Mouse (Mus musculus) CH12.LX (cell line): ENCODE measurements around the gene Procr. TPM values are rescaled to one million over a fixed set of nuclear protein-coding genes. Genes with fewer than 3 reads are reported as not detected.

Experiments
- DNase-seq: peaks from one replicate; pipeline ENCODE4 v3.0.0-alpha.2; 2013; ENCODE audit errors: extremely low read depth
- H3K27ac ChIP-seq: 2 replicates; pipeline ENCODE4 v1.5.1; 2012; ENCODE audit warnings: low read depth, mild to moderate bottlenecking, control low read depth, moderate library complexity; ENCODE audit not compliant: insufficient read depth
- H3K27me3 ChIP-seq: replicated peaks from 2 replicates; pipeline ENCODE3; 2012; ENCODE audit warnings: inconsistent platforms
- H3K36me3 ChIP-seq, 2 experiments: replicated peaks in 1 of 2; 2 replicates each; pipeline versions ENCODE3 to v1.6.1; 2012; ENCODE audit warnings: inconsistent platforms in 1 of 2, low read length in 1 of 2, mild to moderate bottlenecking in 1 of 2, mixed read lengths in 1 of 2, moderate library complexity in 1 of 2; ENCODE audit not compliant: control insufficient read depth in 1 of 2, insufficient read depth in 1 of 2
- H3K4me1 ChIP-seq, 2 experiments: 2 replicates each; pipeline ENCODE4 v1.6.1; 2012; ENCODE audit warnings: inconsistent platforms in 1 of 2, moderate library complexity in 1 of 2; ENCODE audit not compliant: insufficient read depth in 2 of 2, control insufficient read depth in 1 of 2
- H3K4me2 ChIP-seq: 2 replicates; pipeline ENCODE4 v1.6.1; 2012; ENCODE audit warnings: low read depth, mild to moderate bottlenecking, control low read depth; ENCODE audit not compliant: poor library complexity, insufficient read depth, severe bottlenecking
- H3K4me3 ChIP-seq, 3 experiments: fragments of 150-350 bp in 1 of 3; sonication (generic) in 1 of 3; replicated peaks in 1 of 3; 2 replicates each; pipeline versions ENCODE3 to v1.5.1; 2011 to 2012; ENCODE audit warnings: low read depth in 2 of 3, low read length in 2 of 3, mild to moderate bottlenecking in 2 of 3, moderate library complexity in 2 of 3, control low read depth in 1 of 3, improper control_type of control experiment in 1 of 3, inconsistent platforms in 1 of 3, mixed read lengths in 1 of 3; ENCODE audit not compliant: poor library complexity in 1 of 3
- H3K79me2 ChIP-seq: replicated peaks from 2 replicates; pipeline ENCODE4 v1.6.1; 2012; ENCODE audit warnings: mild to moderate bottlenecking, moderate library complexity; ENCODE audit not compliant: control insufficient read depth, poor library complexity, insufficient read depth, severe bottlenecking; ENCODE audit errors: extremely low read depth
- H3K9ac ChIP-seq: 2 replicates; pipeline ENCODE4 v1.6.1; 2012; ENCODE audit warnings: low read depth, mild to moderate bottlenecking, control low read depth, moderate library complexity; ENCODE audit not compliant: insufficient read depth
- H3K9me3 ChIP-seq: replicated peaks from 2 replicates; pipeline ENCODE3; 2012; ENCODE audit warnings: low read length, inconsistent platforms, mixed read lengths
- BHLHE40 ChIP-seq: IDR thresholded peaks from 2 replicates; pipeline ENCODE4 v1.6.1; 2011; ENCODE audit warnings: mild to moderate bottlenecking, low read depth, low read length, improper control_type of control experiment
- CHD2 ChIP-seq: IDR thresholded peaks from 2 replicates; pipeline ENCODE4 v1.6.1; 2011; ENCODE audit warnings: low read length, improper control_type of control experiment
- CTCF ChIP-seq, 2 experiments: IDR thresholded peaks in 1 of 2; conservative IDR thresholded peaks in 1 of 2; 2 replicates each; pipeline ENCODE4 v1.5.1; 2011 to 2012; ENCODE audit warnings: low read depth in 2 of 2, low read length in 2 of 2, improper control_type of control experiment in 1 of 2, inconsistent platforms in 1 of 2, mild to moderate bottlenecking in 1 of 2, moderate library complexity in 1 of 2
- ELF1 ChIP-seq: IDR thresholded peaks from 2 replicates; pipeline ENCODE4 v1.6.1; 2014; ENCODE audit warnings: low read depth, mild to moderate bottlenecking, inconsistent platforms, low read length, improper control_type of control experiment
- EP300 ChIP-seq: IDR thresholded peaks from 2 replicates; pipeline ENCODE4 v1.6.1; 2011; ENCODE audit warnings: low read length, improper control_type of control experiment
- GABPA ChIP-seq: IDR thresholded peaks from 2 replicates; pipeline ENCODE4 v1.6.1; 2012; ENCODE audit warnings: low read depth, low read length, improper control_type of control experiment, inconsistent platforms; ENCODE audit not compliant: insufficient replicate concordance
- IRF4 ChIP-seq: IDR thresholded peaks from 2 replicates; pipeline ENCODE4 v1.6.1; 2014; ENCODE audit warnings: low read depth, mild to moderate bottlenecking, inconsistent platforms, low read length, improper control_type of control experiment
- JUN ChIP-seq: IDR thresholded peaks from 2 replicates; pipeline ENCODE4 v1.6.1; 2011; ENCODE audit warnings: low read depth, mild to moderate bottlenecking, low read length, improper control_type of control experiment, moderate library complexity; ENCODE audit not compliant: insufficient read depth
- MYC ChIP-seq: IDR thresholded peaks from 2 replicates; pipeline ENCODE4 v1.6.1; 2011; ENCODE audit warnings: low read depth, mild to moderate bottlenecking, improper control_type of control experiment, low read length
- NELFE ChIP-seq: IDR thresholded peaks from 2 replicates; pipeline ENCODE4 v1.6.1; 2011; ENCODE audit warnings: low read depth, low read length, improper control_type of control experiment
- RAD21 ChIP-seq: IDR thresholded peaks from 2 replicates; pipeline ENCODE4 v1.6.1; 2011; ENCODE audit warnings: low read depth, mild to moderate bottlenecking, low read length, improper control_type of control experiment, moderate library complexity
- RCOR1 ChIP-seq: conservative IDR thresholded peaks from 2 replicates; pipeline ENCODE4 v1.6.1; 2012; ENCODE audit warnings: low read depth, mild to moderate bottlenecking, inconsistent platforms, low read length, improper control_type of control experiment
- SIN3A ChIP-seq: IDR thresholded peaks from 2 replicates; pipeline ENCODE4 v1.6.1; 2012; ENCODE audit warnings: low read length, improper control_type of control experiment, inconsistent platforms
- SMC3 ChIP-seq: IDR thresholded peaks from 2 replicates; pipeline ENCODE4 v1.6.1; 2011; ENCODE audit warnings: low read depth, low read length, improper control_type of control experiment
- TCF12 ChIP-seq: IDR thresholded peaks from 2 replicates; pipeline ENCODE4 v1.6.1; 2014; ENCODE audit warnings: low read depth, mild to moderate bottlenecking, inconsistent platforms, low read length, improper control_type of control experiment
- USF1 ChIP-seq: IDR thresholded peaks from 2 replicates; pipeline ENCODE4 v1.6.1; 2014; ENCODE audit warnings: low read depth, mild to moderate bottlenecking, inconsistent platforms, low read length, improper control_type of control experiment
- dilution Hi-C: fragments of 300-500 bp; cut with MboI; formaldehyde crosslinking; loops from 2 replicates; pipeline ENCODE4 v1.14.3; 2020; ENCODE audit warnings: low sequenced_read_pairs; ENCODE audit not compliant: extremely low pct_unique_long_range_greater_than_20kb, extremely low pct_ligation_motif_present
- in situ Hi-C: fragments of 300-500 bp; cut with MboI; formaldehyde crosslinking; loops from 3 replicates; pipeline ENCODE4 v1.14.3; 2019; ENCODE audit warnings: low sequenced_read_pairs, low pct_ligation_motif_present, low pct_unique_long_range_greater_than_20kb, mixed read lengths
- polyA plus RNA-seq: library from polyadenylated mRNA; unstranded; fragments of >175 nt; gene quantifications from 2 replicates; pipeline ENCODE4 v1.2.1, GENCODE M21; 2012; ENCODE audit warnings: low read depth; ENCODE audit not compliant: insufficient read length
- total RNA-seq, 2 experiments: library from RNA; depleted of rRNA; stranded (reverse); fragments of 300-350 nt in 1 of 2; fragments of >200 nt in 1 of 2; gene quantifications; 2 replicates each; pipeline ENCODE4 v1.2.3; 2012 to 2014

The Procr gene
- total and polyA plus RNA-seq, 3 experiments = 0.14 to 2.8 TPM; not detected in 1

DNA sequence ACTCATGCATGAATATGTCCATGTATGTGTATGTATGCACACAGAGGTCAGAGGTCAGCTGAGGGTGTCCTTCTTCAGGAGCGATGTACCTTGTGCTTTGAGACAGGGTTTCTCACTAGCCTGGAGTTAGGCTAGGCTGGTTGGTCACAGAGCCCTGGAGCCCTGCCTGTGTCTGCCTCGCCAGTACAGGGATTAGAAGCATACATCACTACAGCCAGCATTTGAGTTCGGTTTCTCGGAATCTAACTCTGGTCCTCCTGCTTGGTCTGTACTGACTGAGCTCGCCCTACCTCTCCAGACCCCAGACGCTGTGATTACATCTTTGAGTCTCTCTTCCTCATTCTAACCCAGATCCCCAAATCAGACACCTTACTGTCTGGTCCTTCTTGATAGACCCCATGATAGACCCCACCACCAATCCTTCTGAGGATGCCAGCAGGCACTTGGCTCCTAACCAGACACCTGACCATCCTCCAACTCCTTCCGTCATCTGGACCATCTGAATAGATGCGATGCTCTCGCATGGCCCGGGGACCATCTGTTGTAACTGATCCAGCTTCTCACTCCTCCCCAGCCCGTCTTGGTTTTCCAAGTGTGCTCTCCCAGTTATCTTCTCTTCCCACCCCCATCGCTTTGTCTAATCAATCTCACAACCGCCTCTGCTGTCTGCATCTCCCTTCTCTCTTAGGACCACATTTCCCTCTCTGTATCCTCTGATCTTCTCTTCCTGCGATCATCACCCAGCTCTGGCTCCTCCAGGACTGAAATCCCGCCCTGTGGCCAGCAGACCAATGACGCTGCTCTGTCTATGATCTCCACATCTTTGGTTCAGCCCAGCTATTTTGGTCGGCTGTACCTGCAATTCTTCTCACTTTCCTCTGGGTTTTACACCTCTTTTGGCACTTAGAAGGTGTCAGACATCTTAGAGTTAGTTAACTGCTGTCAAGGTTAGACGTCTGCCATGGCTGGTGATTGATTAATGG, 37.3 kb downstream of the Procr start:
- H3K79me2 ChIP-seq = no peaks in the 10 kb centered on the region
- H3K36me3 ChIP-seq = no peaks in the 10 kb centered on the region
- H3K4me2 ChIP-seq = no peak overlapping the region
- no peak overlapping the region for H3K4me3 ChIP-seq
- no peak for TF ChIP-seq SIN3A
- no peak for TF ChIP-seq CTCF (conservative IDR thresholded peaks at IDR 0.05 in 1 of 2, IDR thresholded peaks at IDR 0.05 in 1 of 2; ENCODE audit: low read depth in 2 of 2, low read length in 2 of 2)
- no peak for TF ChIP-seq RCOR1
- TF ChIP-seq RAD21 = no peak
- TF ChIP-seq BHLHE40 = no peak
- no peak for TF ChIP-seq USF1
- in situ Hi-C loops = no loop called here
- peaks cover 68% of the 10 kb centered on the region for H3K27me3 ChIP-seq
- no peak for DNase-seq
- no peak overlapping the region for H3K27ac ChIP-seq
- H3K9me3 ChIP-seq = no peaks in the 10 kb centered on the region
- H3K9ac ChIP-seq = no peak overlapping the region
- dilution Hi-C loops = no loop called here
- peaks cover 2 to 3% of the 10 kb centered on the region in 2 experiments; a peak in 2 of 4 replicates for H3K4me1 ChIP-seq

DNA sequence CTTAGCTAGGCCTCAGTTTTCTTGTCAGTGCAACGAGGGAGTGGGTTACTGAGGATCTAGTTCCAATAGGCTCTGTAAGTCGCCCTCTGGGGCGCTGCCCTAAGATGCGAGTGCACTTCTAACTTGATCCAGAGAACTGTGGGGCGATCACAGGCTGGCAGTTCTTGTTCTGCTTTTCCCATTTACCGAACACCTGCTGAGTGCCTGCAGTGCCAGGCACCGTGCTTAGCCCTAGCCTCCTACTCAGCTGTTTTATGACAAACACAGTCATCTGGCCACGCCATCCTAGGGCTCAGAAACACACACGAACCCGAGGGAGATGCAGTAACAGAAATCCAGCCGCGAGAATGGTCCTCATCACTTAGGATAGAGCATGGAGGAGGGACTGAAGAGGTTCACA, 42.0 kb downstream of the Procr start:
- Histone ChIP-seq H3K4me3 (no peak overlapping the region), H3K9ac (no peak overlapping the region), H3K27ac (no peak overlapping the region), H3K9me3 (no peaks in the 10 kb centered on the region), H3K4me2 (peak overlapping the region; percentile 18; the same call in 1 of the 2 replicates), H3K36me3 (no peaks in the 10 kb centered on the region), H3K79me2 (no peaks in the 10 kb centered on the region), H3K4me1 (peaks cover 2 to 3% of the 10 kb centered on the region in 2 experiments; a peak in 2 of 4 replicates), H3K27me3 (peaks cover 47% of the 10 kb centered on the region)
- dilution Hi-C loops (no loop called here), in situ Hi-C loops (no loop called here)
- no peak for TF ChIP-seq NELFE
- TF ChIP-seq GABPA = no peak
- TF ChIP-seq JUN = no peak
- TF ChIP-seq IRF4 = no peak
- no peak for TF ChIP-seq ELF1
- no peak for TF ChIP-seq TCF12
- no peak for TF ChIP-seq SMC3
- TF ChIP-seq MYC = no peak
- no peak for TF ChIP-seq SIN3A
- no peak for TF ChIP-seq EP300
- no peak for TF ChIP-seq CHD2
- TF ChIP-seq CTCF (conservative IDR thresholded peaks at IDR 0.05 in 1 of 2, IDR thresholded peaks at IDR 0.05 in 1 of 2; ENCODE audit: low read depth in 2 of 2, low read length in 2 of 2) = no peak
- DNase-seq = no peak
